Mouse (Mus musculus) heart, embryonic 15.5 days (tissue): ENCODE results near the gene Zfp958. TPM values are rescaled to one million over a fixed set of nuclear protein-coding genes. Genes with fewer than 3 reads are reported as not detected.
A peak's percentile ranks its signal among the peaks of the same experiment; 100 is the strongest.
"Not testable (repeated sequence)": the region's sequence is repeated elsewhere in the genome, so short reads cannot be mapped to it uniquely, and the experiment has no call there.

Source experiments
- ATAC-seq: fragments of 200-750 bp; cut with Nextera tagmentation; replicated peaks from 2 replicates; pipeline ENCODE4 v1.8.0; 2017; ENCODE audit warnings: low read depth, moderate TSS enrichment; ENCODE audit not compliant: insufficient number of reproducible peaks, insufficient read depth, low FRiP score
- H3K27ac ChIP-seq: fragments of 300-500 bp; sonication (generic); 2 replicates; pipeline ENCODE4 v1.5.1; 2015; ENCODE audit warnings: mild to moderate bottlenecking, inconsistent platforms
- H3K27me3 ChIP-seq: fragments of 300-500 bp; sonication (generic); 2 replicates; pipeline ENCODE4 v1.6.1; 2015; ENCODE audit warnings: inconsistent platforms
- H3K36me3 ChIP-seq: fragments of 300-500 bp; sonication (generic); 2 replicates; pipeline ENCODE4 v1.6.1; 2015; ENCODE audit warnings: mild to moderate bottlenecking, inconsistent platforms
- H3K4me1 ChIP-seq: fragments of 300-500 bp; sonication (generic); replicated peaks from 2 replicates; pipeline ENCODE4 v1.6.1; 2015; ENCODE audit warnings: inconsistent platforms
- H3K4me2 ChIP-seq: fragments of 300-500 bp; sonication (generic); 2 replicates; pipeline ENCODE4 v1.6.1; 2015; ENCODE audit warnings: inconsistent platforms, mild to moderate bottlenecking, moderate library complexity
- H3K4me3 ChIP-seq: fragments of 300-500 bp; sonication (generic); 2 replicates; pipeline ENCODE4 v1.5.1; 2015; ENCODE audit warnings: mild to moderate bottlenecking, inconsistent platforms
- H3K9ac ChIP-seq: fragments of 300-500 bp; sonication (generic); 2 replicates; pipeline ENCODE4 v1.6.1; 2015; ENCODE audit warnings: mild to moderate bottlenecking, inconsistent platforms
- H3K9me3 ChIP-seq: fragments of 300-500 bp; sonication (generic); replicated peaks from 2 replicates; pipeline ENCODE4 v1.6.1; 2016; ENCODE audit warnings: inconsistent platforms
- WGBS: fragments of 180-500 bp; shearing (Covaris S2); methylation state at CpG from one replicate; pipeline ENCODE4 v1.1.7; 2015; ENCODE audit warnings: mixed read lengths; 5-methylcytosine and 5-hydroxymethylcytosine counted together
- polyA plus RNA-seq: library from polyadenylated mRNA; unstranded; fragments of >200 nt; fragmentation: Nextera tagmentation; extraction: Ambion mirVana; gene quantifications from 2 replicates; pipeline ENCODE4 v1.2.1, GENCODE M21; 2015

Zfp958 gene
- 8.3 and 8.5 TPM in 2 replicates for polyA plus RNA-seq

GRCm38 (mm10) chr8:4612932-4613853 is at the start of gene Zfp958:
Zfp958 (plus strand) TSS chr8:4613167.
- Histone ChIP-seq H3K27me3 (no peaks in the 10 kb centered on the region), H3K4me2 (peak within 1 kb of the TSS; percentile 70), H3K9me3 (no peaks in the 10 kb centered on the region), H3K4me3 (peak within 1 kb of the TSS; percentile 88), H3K27ac (peak within 1 kb of the TSS; percentile 92), H3K4me1 (peaks cover 14% of the 10 kb centered on the region), H3K9ac (peak within 1 kb of the TSS; percentile 92), H3K36me3 (peaks cover 3% of the 10 kb centered on the region; the same call in 1 of the 2 replicates)
- 0% methylated on average over 25 of the region's 25 CpGs for WGBS
- peak; percentile 98 for ATAC-seq

GRCm38 (mm10) chr8:4581986-4582385 is 31.0 kb upstream of the Zfp958 start:
- no peaks in the 10 kb centered on the region for H3K4me1 ChIP-seq
- H3K9ac ChIP-seq: no peak overlapping the region
- WGBS: 61% methylated on average over 3 of the region's 3 CpGs
- no peaks in the 10 kb centered on the region; the same call in 1 of the 2 replicates for H3K27me3 ChIP-seq
- no peaks in the 10 kb centered on the region for H3K9me3 ChIP-seq
- no peak overlapping the region for H3K4me2 ChIP-seq
- no peaks in the 10 kb centered on the region for H3K36me3 ChIP-seq
- no peak overlapping the region for H3K27ac ChIP-seq
- no peak overlapping the region for H3K4me3 ChIP-seq
- no peak for ATAC-seq

GRCm38 (mm10) chr8:4582754-4583178 is 30.2 kb upstream of the Zfp958 start:
- WGBS: 39% methylated on average over 6 of the region's 6 CpGs

GRCm38 (mm10) chr8:4584660-4585059 is 28.3 kb upstream of the Zfp958 start:
- Histone ChIP-seq H3K9me3 (no peaks in the 10 kb centered on the region), H3K36me3 (no peaks in the 10 kb centered on the region), H3K4me2 (no peak overlapping the region), H3K9ac (no peak overlapping the region), H3K4me1 (no peaks in the 10 kb centered on the region), H3K27me3 (no peaks in the 10 kb centered on the region; the same call in 1 of the 2 replicates), H3K27ac (no peak overlapping the region), H3K4me3 (no peak overlapping the region)
- 90% methylated on average over 1 of the region's 1 CpGs for WGBS
- no peak for ATAC-seq

More at GRCm38 (mm10) chr8:4582754-4583178, 30.2 kb upstream of the Zfp958 start:
- no peak overlapping the region for H3K27ac ChIP-seq
- no peaks in the 10 kb centered on the region for H3K4me1 ChIP-seq
- no peak for ATAC-seq
- H3K9me3 ChIP-seq: no peaks in the 10 kb centered on the region
- H3K4me3 ChIP-seq: no peak overlapping the region
- H3K9ac ChIP-seq: no peak overlapping the region
- H3K4me2 ChIP-seq: no peak overlapping the region
- H3K27me3 ChIP-seq: no peaks in the 10 kb centered on the region; the same call in 1 of the 2 replicates
- no peaks in the 10 kb centered on the region for H3K36me3 ChIP-seq

GRCm38 (mm10) chr8:4586356-4586755 is 26.6 kb upstream of the Zfp958 start:
- no peaks in the 10 kb centered on the region for H3K36me3 ChIP-seq
- H3K27ac ChIP-seq: no peak overlapping the region
- no peak overlapping the region for H3K9ac ChIP-seq
- WGBS: 40% methylated on average over 4 of the region's 4 CpGs
- no peaks in the 10 kb centered on the region for H3K4me1 ChIP-seq
- H3K4me3 ChIP-seq: no peak overlapping the region
- H3K27me3 ChIP-seq: no peaks in the 10 kb centered on the region; the same call in 1 of the 2 replicates
- H3K9me3 ChIP-seq: no peaks in the 10 kb centered on the region
- ATAC-seq: no peak
- no peak overlapping the region for H3K4me2 ChIP-seq

- no peak for ATAC-seq
- 33% methylated on average over 9 of the region's 9 CpGs for WGBS
- Histone ChIP-seq H3K27ac (no peak overlapping the region), H3K4me3 (no peak overlapping the region), H3K9ac (no peak overlapping the region), H3K36me3 (no peaks in the 10 kb centered on the region), H3K4me2 (no peak overlapping the region), H3K4me1 (no peaks in the 10 kb centered on the region), H3K27me3 (no peaks in the 10 kb centered on the region; the same call in 1 of the 2 replicates), H3K9me3 (no peaks in the 10 kb centered on the region)
Measured at GRCm38 (mm10) chr8:4588165-4589000, 24.6 kb upstream of the Zfp958 start.

GRCm38 (mm10) chr8:4608896-4609295 is 4.1 kb upstream of the Zfp958 start:
- Histone ChIP-seq H3K9ac (no peak overlapping the region), H3K36me3 (no peaks in the 10 kb centered on the region), H3K9me3 (no peaks in the 10 kb centered on the region), H3K27me3 (no peaks in the 10 kb centered on the region), H3K4me2 (no peak overlapping the region), H3K4me1 (peaks cover 4% of the 10 kb centered on the region), H3K4me3 (no peak overlapping the region), H3K27ac (no peak overlapping the region)
- WGBS: 78% methylated on average over 7 of the region's 7 CpGs
- no peak for ATAC-seq

- not testable (repeated sequence) for ATAC-seq, H3K27ac ChIP-seq, H3K9me3 ChIP-seq, H3K4me2 ChIP-seq, H3K9ac ChIP-seq, H3K4me3 ChIP-seq, H3K27me3 ChIP-seq, H3K36me3 ChIP-seq
- 75% methylated on average over 4 of the region's 4 CpGs for WGBS
- peaks cover 14% of the 10 kb centered on the region for H3K4me1 ChIP-seq
Measured at GRCm38 (mm10) chr8:4611626-4612175, 1.3 kb upstream of the Zfp958 start.

GRCm38 (mm10) chr8:4627349-4627748 is 14.4 kb downstream of the Zfp958 start:
- H3K9ac ChIP-seq: no peak overlapping the region
- H3K4me1 ChIP-seq: no peaks in the 10 kb centered on the region
- H3K4me3 ChIP-seq: no peak overlapping the region
- H3K4me2 ChIP-seq: no peak overlapping the region
- H3K27me3 ChIP-seq: no peaks in the 10 kb centered on the region
- no peak for ATAC-seq
- WGBS: 100% methylated on average over 1 of the region's 1 CpGs
- H3K36me3 ChIP-seq: peaks cover 68% of the 10 kb centered on the region
- peaks cover 47% of the 10 kb centered on the region for H3K9me3 ChIP-seq
- no peak overlapping the region for H3K27ac ChIP-seq

GRCm38 (mm10) chr8:4637071-4637470 is 24.1 kb downstream of the Zfp958 start:
- ATAC-seq: no peak
- Histone ChIP-seq H3K9me3 (no peaks in the 10 kb centered on the region), H3K4me3 (no peak overlapping the region), H3K4me2 (no peak overlapping the region), H3K27ac (no peak overlapping the region), H3K9ac (no peak overlapping the region), H3K27me3 (no peaks in the 10 kb centered on the region), H3K36me3 (peaks cover 8% of the 10 kb centered on the region; the same call in 1 of the 2 replicates), H3K4me1 (no peaks in the 10 kb centered on the region)
- 85% methylated on average over 4 of the region's 4 CpGs for WGBS

- not testable (repeated sequence) for H3K27ac ChIP-seq, H3K9me3 ChIP-seq, H3K36me3 ChIP-seq, H3K4me1 ChIP-seq, H3K9ac ChIP-seq, H3K4me2 ChIP-seq, ATAC-seq, H3K4me3 ChIP-seq, H3K27me3 ChIP-seq
- 74% methylated on average over 6 of the region's 6 CpGs for WGBS
Measured at GRCm38 (mm10) chr8:4642974-4643373, 30.0 kb downstream of the Zfp958 start.
